Mouse (Mus musculus): ENCODE measurements around the gene Ppp2ca.
"Not testable (repeated sequence)": the region's sequence is repeated elsewhere in the genome, so short reads cannot be mapped to it uniquely, and the experiment has no call there.

Gene Ppp2ca

GRCm38 (mm10) chr11:52094568-52094967 lies 3.9 kb upstream of the Ppp2ca start:
- no peak for DNase-seq (ENCODE audit: low spot score in 2 of 2)

- no peak for DNase-seq (ENCODE audit: low spot score in 2 of 2)
These were observed 1.5 kb upstream of the Ppp2ca start for GRCm38 (mm10) chr11:52097016-52097415.

GRCm38 (mm10) chr11:52097596-52097995 lies 885 bp upstream of the Ppp2ca start:
- no peak for DNase-seq (ENCODE audit: low spot score in 2 of 2)

- peak; percentile 53 to 76 for DNase-seq (ENCODE audit: low spot score in 2 of 2)
These were observed 715 bp downstream of the Ppp2ca start for GRCm38 (mm10) chr11:52099031-52099761.

GRCm38 (mm10) chr11:52099771-52100219 lies 1.3 kb downstream of the Ppp2ca start:
- DNase-seq (ENCODE audit: low spot score in 2 of 2) = no peak

GRCm38 (mm10) chr11:52102977-52103376 lies 4.5 kb downstream of the Ppp2ca start:
- no peak for DNase-seq (ENCODE audit: low spot score in 2 of 2)

- DNase-seq (ENCODE audit: low spot score in 2 of 2) = no peak
These were observed 7.0 kb downstream of the Ppp2ca start for GRCm38 (mm10) chr11:52105503-52105902.

- DNase-seq (ENCODE audit: low spot score in 2 of 2) = no peak
These were observed 7.6 kb downstream of the Ppp2ca start for GRCm38 (mm10) chr11:52106037-52106436.

- no peak for DNase-seq (ENCODE audit: low spot score in 2 of 2)
These were observed 8.0 kb downstream of the Ppp2ca start for GRCm38 (mm10) chr11:52106438-52106837.

GRCm38 (mm10) chr11:52108796-52109195 lies 10.3 kb downstream of the Ppp2ca start:
- DNase-seq (ENCODE audit: low spot score in 2 of 2) = no peak

GRCm38 (mm10) chr11:52109421-52109820 lies 10.9 kb downstream of the Ppp2ca start:
- DNase-seq (ENCODE audit: low spot score in 2 of 2) = no peak

GRCm38 (mm10) chr11:52115479-52115878 lies 17.0 kb downstream of the Ppp2ca start:
- DNase-seq (ENCODE audit: low spot score in 2 of 2) = no peak

- DNase-seq (ENCODE audit: low spot score in 2 of 2) = not testable (repeated sequence)
These were observed 17.6 kb downstream of the Ppp2ca start for GRCm38 (mm10) chr11:52116117-52116516.

- no peak for DNase-seq (ENCODE audit: low spot score in 2 of 2)
These were observed 18.7 kb downstream of the Ppp2ca start for GRCm38 (mm10) chr11:52117156-52117555.

- DNase-seq (ENCODE audit: low spot score in 2 of 2) = not testable (repeated sequence)
These were observed 21.9 kb downstream of the Ppp2ca start for GRCm38 (mm10) chr11:52120415-52120814.

GRCm38 (mm10) chr11:52122045-52122444 lies 23.6 kb downstream of the Ppp2ca start:
- no peak for DNase-seq (ENCODE audit: low spot score in 2 of 2)

GRCm38 (mm10) chr11:52124468-52124867 lies 26.0 kb downstream of the Ppp2ca start:
- no peak for DNase-seq (ENCODE audit: low spot score in 2 of 2)

GRCm38 (mm10) chr11:52127169-52127568 lies 28.7 kb downstream of the Ppp2ca start:
- no peak for DNase-seq (ENCODE audit: low spot score in 2 of 2)

- no peak for DNase-seq (ENCODE audit: low spot score in 2 of 2)
These were observed 29.3 kb downstream of the Ppp2ca start for GRCm38 (mm10) chr11:52127760-52128159.

- peak in 1 of 2 experiments; percentile 26 for DNase-seq (ENCODE audit: low spot score in 2 of 2)
These were observed 30.0 kb downstream of the Ppp2ca start for GRCm38 (mm10) chr11:52128316-52129061.

- peak in 1 of 2 experiments; percentile 23 for DNase-seq (ENCODE audit: low spot score in 2 of 2)
These were observed 30.7 kb downstream of the Ppp2ca start for GRCm38 (mm10) chr11:52129171-52129570.

GRCm38 (mm10) chr11:52129621-52130450 lies 31.4 kb downstream of the Ppp2ca start:
- peak; percentile 61 to 74 for DNase-seq (ENCODE audit: low spot score in 2 of 2)

Measured in frontal cortex, postnatal 10 days (tissue).